Mouse (Mus musculus): Measurements from ENCODE around the gene L3mbtl3.

The L3mbtl3 gene

DNA sequence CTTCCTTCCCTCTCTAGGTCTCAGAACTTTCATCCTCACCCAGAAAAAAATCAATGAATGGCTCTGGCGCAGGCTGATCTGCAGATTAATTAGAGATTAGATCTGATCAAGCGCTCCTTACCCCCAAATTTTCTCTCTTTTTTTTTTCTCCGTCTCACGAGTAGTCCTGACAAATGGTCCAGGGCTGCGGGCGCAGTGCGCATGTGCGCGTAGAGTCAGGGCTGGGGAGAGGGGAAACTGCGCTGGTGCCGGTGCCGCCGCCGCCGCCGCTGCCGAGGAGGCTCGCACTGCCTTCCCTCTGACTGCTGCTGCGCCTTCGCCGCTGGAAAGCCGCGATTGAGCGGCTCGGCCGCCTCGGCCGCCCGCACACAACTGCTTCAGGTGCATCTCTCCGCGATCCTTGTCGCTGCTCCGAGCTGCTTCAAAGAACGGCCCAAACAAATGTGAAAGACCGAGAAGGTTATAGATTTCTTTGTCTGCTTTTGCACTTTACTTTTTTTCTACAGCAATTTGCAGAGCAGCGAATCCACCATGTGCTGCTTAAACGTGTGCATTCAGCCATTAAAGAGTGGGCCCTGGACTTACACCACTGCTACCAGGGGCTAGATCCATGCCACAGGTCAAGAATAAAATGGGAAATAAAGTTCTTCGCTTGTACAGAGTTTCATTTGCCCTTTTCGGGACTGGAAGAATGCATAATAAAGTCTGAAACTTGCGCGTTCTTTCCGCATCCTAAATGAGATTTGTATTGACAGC is at the start of gene L3mbtl3:
TSS of gene L3mbtl3 (minus strand) at position 182 of the 756 bp plus-strand sequence.
- peak; percentile 89 for DNase-seq (ENCODE audit: extremely low spot score)

DNA sequence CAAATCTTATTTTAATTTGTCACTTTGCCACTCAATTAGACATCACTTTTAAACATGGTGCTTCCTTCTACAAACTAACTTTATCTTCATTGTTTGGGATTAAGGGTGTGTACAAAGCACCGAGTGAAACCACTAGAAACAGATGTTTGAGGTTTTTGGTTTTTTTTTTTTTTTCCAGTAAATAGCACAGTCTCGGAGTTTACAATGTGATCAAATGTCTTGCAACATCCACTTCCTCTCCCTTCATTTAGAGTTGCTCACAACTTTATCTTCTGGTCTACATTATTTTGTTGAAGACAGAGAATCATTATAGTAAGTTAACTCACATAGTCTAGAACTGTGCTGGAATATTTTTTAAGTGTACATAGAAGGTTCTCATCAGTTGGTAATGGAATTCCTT is 45.4 kb upstream of the L3mbtl3 start:
- DNase-seq (ENCODE audit: extremely low spot score), result no peak

DNA sequence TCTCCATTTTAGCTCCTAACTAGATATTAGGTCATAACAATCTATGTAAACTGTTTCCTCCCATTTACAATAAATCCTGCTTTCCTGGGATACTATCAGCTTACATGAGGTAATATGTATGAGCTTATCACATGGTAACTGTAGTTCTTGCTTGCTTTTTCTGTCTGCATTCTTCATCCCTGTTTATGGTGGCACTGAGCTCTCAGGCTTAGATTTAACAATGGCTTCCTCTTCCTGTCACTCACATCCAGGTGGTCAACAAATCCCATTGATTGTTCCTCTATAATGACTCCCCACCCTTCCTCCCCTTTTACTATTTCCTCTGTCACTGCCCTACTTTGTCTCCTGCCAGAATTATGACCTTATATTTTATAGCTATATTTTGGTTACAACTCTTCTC is 12.9 kb upstream of the L3mbtl3 start:
- DNase-seq (ENCODE audit: extremely low spot score), result no peak

DNA sequence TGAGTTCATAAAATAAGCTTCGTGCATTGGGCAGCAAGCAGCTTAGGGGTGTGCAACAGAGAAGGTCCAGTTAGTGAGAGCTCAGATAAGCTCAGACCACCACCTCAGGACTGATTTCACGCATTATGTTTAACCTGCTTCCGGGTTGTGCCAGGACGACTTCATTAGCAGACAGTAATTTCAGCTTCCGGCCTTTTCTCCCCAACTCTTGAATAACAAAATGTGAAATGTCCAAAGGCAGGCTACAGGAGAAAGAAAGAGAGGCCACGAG is 1.5 kb upstream of the L3mbtl3 start:
- no peak for DNase-seq (ENCODE audit: extremely low spot score)

DNA sequence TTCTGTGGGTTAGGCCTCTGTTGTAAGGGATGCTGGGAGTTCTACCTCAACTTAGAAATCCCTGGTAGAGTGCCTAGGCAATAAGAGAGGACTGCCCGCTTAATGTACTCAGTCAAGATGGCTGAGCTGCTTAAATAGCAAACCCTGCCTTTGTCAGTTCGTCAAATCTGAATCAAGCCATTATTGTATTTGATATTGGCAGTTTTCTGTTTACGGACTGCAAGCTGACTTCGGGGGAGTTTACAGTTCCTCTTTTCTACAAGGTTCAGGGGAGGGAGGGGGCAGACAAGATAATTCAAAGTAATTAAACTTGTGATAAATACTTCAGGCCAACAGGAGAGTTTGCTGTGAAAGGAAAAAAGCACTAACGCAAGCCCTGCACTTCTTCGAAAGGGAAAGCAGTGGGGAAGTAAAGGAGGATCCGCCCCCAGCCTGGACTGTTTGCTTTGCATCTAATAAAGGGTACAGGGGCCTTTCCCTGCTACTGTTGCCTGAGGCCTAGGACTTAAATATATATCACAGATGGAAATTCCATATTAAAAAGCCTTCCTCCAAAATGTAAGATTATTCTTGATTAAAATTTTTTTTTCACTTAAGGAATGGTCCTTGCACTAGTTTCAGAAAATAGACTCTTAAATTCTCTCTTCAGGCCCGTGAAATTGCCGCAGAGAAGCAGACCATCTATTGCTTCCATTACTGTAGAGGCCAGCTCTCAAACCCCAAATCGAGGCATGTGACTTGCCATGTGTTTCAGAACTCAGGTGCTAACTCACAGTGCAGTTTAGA is 968 bp upstream of the L3mbtl3 start:
- DNase-seq (ENCODE audit: extremely low spot score), result peak; percentile 3

DNA sequence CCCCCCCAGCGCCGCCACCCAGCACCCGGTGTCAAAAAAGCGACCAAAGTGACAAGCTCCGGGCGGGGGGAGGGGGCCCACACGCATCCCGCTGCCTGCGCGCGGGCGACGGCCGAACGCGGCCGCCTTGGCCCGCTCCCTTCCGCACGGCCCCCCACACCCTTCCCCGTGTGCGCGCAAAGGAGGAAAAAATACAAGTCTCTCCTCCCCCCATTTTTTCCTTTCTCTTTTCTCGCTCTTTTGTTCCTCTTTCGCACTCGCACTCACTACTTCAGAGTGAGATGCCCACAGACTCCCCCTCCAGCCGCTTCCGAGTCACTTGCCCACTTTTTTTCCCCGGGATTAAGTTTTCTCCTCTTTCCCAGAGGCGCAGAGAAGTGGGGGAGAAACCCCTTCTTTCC is 420 bp downstream of the L3mbtl3 start:
- DNase-seq (ENCODE audit: extremely low spot score), result no peak

DNA sequence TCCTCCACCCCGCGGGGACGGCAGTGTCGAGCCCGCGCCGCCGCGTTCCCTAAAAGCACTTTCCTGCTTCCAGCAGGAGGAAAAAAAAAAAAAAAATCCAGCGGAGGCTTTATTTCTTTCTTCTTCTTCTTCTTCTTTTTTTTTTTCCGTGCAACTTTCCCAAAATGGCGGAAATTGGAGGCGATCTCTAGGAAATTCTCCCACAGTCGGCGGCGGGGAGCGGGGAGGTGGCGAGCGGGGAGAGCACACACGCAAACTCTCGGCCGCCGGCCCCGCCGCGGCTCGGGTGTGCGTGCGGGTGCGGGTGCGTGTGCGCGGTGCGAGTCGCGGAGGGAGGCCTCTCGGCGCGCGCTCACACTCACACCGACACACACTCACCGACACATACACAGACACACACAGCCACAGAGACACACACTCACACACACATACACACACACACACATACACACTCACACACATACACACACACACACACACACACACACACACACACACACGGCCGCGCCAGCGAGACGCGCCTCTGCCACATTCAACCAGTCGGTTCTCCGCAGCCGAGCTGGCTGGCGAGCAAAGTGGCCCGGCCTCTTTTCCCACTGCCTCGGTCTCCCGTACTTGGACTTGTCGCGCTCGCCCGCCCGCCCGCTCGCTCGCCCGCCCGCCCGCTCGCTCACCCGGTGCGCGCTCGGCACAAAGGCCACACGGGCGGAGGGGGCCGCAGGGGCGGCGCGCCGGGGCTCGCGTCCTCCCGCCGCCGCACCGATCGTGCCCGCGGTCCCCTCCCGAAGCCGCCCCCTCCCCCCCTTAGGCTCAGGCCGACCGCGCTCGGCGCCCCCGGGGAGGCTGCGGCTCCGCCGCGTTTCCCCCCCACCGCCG is 1.1 kb downstream of the L3mbtl3 start:
- peak; percentile 80 for DNase-seq (ENCODE audit: extremely low spot score)

DNA sequence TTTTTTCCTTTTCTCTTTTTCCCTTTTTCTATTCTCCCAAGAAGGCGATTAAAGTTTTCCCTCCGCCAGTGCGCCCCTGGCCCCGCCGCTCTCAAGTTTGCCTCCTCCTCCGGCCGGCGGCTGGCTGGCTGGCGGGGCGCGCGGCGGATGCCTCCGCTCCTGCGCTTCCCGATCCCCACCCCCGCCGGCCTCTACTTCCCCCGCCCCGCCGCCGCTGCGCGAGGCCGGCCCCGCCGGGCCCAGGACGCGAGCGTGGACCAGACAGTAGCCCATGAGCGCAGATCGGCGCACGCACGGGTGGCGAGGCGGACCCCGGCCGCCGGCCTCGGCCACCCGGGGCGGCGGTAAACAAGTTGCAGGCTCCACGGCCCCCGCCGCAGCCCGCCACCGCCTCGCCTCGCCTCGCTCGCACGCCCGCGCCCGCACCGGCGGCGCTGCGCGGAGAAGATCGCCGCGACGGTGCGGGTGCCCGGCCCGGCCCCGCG is 1.8 kb downstream of the L3mbtl3 start:
- DNase-seq (ENCODE audit: extremely low spot score), result peak; percentile 71

DNA sequence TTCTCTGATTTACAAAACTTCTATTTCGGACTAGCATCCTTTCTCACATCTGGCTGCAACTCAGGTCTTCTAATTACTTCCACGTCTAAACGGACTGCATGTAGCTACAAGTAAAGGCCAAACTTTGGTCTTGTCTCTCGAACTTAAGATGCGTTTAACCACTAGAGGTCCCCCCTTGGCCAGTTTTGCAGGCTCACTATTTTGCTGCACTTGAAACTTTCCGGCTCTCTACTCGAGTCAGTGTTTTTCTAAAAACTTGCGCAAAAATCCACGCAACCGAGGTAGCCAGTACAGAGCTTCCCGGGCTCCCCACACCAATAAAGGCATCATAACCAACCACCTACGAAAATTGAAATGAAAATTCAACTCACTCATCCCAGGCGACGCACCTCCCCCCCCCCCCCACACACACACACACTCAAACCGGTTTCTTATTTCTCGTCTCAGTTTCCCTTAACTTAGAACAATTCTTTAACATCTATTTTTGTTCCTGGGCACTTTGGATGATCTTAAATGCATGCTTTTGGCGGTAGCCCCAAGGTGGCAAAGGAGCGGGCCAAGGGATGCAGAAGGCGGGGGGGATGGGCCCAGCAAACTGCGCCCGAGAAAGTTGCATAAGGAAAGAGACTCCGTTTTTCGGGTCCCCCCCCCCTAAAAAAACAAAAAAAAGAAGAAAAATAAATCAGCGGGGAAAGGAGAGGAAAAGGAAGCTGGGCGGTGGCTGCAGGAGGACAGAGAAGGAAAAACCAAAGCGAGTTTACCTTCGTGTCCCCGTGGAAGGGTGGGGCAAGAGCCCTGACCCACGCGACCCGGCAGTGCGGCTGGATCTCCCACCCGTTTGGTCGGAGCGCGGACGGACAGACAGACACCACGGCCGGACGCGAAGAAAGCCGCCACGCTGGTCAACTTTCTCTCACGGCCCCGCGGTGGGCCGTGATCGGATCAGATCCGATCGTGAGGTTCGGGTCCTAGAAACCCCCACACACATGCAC is 2.5 kb downstream of the L3mbtl3 start:
- peak; percentile 83 for DNase-seq (ENCODE audit: extremely low spot score)

DNA sequence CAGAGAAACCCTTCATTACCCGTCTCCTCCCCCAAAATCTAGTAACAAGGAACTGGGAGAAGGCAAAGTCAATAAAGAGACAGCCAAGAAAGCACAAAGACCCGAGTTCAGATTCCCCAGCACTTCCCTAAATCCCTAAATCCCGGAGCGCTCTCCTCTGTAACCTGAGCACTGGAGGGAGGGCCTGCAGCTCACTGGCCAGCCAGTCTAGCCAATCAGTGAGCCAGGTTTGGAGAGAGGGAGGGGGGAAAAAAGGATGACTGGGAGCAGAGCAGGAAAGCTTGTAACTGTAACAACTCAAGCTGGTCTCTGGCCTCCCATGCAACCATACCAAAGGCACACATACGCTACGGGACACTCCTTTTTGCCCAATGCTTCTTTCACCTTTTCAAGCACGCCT is 4.4 kb downstream of the L3mbtl3 start:
- DNase-seq (ENCODE audit: extremely low spot score), result peak; percentile 25

DNA sequence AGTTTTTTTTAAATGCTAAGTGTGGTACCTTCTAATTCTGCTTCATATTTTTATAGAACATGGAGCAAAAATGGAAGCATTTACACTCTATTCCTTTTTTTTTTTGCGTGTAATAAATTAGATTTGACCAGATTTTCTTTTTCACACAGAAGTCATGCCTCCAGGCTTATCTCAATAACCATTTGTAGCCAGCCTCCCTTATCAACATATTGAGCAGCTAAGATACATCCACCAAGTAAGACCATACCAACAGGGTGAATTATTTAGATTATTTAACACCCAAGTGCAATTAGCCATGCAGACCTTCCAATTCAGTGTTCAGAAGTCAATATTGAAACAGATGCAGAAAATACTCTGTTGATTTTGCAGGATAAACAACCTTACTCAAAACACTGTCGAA is 10.8 kb downstream of the L3mbtl3 start:
- DNase-seq (ENCODE audit: extremely low spot score), result no peak

DNA sequence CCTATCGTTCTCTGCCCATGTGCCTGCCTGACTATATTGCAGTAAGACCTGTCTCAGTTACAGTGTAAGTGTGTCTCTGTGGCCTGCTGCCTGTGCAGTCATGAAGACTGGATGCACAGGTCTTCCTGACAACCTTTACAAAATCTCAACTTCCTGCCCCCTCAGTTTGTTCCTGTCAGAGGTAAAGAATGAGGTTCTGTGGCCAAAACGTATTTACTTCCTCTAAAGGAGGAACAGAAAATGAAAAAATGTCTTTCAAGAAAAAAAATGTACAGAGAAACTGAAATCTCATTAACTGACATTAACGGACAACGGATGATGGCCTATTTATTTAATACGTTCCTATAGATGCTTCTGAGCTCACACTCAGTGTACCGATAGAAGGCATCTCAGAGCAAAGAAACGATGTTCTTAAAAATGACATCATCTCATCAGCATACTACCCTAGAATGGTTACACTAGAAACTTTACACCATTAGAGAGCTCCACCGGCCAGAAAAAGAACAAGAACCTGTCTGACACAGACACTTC is 11.4 kb downstream of the L3mbtl3 start:
- no peak for DNase-seq (ENCODE audit: extremely low spot score)

DNA sequence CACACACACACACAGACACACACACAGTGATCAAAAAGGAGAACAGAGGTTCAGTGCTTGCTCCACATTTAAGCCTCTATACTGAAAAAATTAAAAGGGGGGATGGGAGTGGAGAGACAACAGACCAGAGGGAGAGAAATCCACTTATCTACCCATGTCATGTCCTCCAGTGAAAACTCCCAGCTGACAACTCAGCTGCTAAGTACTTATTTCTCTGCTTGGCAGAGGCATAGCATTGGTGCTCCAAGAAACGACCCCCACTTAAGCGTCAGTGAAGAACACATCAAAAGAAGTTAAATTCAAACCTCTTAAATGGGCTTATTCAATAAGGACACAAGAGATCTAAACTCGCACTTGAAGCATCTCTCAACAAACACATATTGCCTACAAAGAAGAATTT is 12.2 kb downstream of the L3mbtl3 start:
- DNase-seq (ENCODE audit: extremely low spot score), result no peak

DNA sequence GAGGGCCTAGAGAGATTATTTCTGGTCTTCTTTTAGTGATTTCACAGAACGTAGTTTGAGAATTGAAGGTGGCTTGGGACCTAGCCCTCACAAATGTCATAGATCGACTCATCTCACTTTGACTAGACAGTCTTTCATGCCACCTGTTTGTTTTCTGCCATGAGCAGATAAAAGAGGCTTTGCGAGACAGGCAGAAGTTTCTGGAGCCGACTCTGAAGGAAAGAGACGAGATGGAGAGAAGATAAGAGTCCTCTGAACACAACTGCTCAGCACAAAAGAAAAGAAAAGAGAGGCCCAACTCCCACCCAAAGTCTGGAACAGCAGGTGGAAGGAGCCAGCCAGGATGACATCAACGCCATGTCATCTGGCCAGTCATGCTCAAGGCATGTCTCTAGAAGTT is 17.0 kb downstream of the L3mbtl3 start:
- DNase-seq (ENCODE audit: extremely low spot score), result no peak

DNA sequence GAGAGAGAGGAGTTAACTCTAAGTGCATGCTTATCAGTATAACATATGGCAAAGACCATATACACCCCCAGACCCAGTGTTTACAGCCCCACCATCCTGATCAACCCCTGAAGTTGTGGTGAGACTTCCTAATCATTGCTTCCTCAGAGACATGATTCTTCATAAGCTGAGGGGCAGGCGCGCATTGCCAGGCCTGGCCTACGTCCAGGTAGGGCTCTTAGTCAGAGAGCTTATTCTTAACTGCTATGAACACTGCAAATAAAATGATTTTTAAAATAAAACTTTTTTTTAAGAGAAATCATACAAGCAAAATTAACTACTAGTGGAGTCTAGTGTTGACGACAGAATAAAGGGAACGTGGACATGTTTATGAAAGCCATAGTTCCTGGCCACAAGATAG is 17.5 kb downstream of the L3mbtl3 start:
- no peak for DNase-seq (ENCODE audit: extremely low spot score)

DNA sequence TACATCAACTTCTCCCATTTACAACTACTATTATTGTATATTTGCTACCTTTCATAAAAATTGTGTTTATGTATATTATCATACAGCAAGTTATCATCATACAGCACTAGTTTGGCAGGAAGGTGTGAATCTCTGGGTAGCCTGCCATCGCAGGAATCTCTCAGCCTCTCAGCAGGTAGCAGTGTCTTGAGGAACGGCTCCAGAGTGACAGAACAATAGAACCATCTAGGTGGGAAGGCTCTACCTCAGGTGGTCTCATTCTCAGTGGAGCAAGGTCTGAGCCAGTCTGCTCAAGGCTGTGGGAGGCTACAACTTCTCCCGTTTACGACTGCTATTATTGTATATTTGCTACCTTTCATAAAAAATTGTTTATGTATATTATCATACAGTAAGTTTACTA is 22.0 kb downstream of the L3mbtl3 start:
- DNase-seq (ENCODE audit: extremely low spot score), result no peak

DNA sequence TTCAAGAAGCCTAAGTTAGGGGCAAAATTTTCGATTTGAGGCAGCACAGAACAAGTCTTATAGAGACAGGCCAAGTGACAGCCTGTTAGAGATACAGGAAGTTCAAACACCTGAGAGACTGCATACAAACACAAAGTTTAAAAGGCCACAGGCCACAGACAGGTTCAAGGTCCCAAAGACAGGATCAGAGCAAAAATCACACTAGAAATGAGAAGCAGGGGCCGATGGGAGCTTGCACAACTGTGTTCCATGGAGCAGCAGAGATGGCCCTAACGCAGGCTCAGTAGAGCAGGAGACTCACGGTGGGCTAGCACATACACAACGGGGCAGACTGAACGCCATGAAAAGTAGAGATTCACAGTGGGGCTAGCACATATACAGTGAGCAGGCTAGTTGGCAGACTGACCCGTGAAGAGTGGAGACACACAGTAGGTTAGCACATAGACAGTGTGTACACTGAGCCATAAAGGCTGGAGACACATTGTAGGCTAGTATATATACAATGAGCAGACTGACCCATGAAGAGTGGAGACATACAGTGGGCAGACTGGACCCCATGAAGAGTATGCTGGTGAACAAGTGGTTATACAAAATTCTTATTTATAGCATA is 24.5 kb downstream of the L3mbtl3 start:
- DNase-seq (ENCODE audit: extremely low spot score), result no peak

DNA sequence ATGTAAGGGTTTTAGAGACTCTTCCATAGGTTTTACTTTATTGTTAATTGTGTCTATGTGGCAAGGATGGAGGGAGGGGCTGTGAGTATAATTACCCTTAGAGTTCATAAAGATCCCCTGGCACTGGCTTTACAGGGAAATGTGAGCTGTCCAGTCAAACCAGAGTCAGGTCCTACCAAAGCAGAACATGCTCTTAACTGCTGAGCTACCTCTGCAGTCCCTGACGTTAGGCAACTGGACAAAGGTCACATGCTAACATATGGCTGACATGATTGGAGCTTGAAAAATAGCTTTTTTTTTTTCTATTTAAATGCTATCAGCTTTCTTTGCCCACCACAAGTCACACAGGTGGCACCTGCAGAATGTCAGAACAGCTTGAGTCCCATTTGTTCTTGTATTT is 25.6 kb downstream of the L3mbtl3 start:
- DNase-seq (ENCODE audit: extremely low spot score), result no peak

DNA sequence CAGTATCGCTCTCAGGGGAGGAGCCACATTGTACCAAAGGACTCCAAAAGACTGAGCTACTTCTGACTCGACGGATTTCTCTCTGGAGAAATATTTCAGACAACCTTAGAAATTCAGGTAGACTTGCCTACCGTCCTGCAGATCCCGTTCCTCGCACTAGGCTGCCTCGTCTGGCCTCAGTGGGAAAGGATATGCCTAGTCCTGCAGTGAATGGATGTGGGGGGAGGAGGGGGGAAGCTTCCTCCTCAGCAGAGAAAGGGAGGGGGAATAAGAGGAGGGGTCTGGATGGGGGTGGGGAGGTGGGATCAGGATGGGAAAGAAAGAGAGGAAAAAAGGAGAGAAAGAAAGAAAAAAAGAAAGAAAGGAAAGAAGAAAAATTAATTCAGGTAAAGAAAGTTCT is 28.2 kb downstream of the L3mbtl3 start:
- DNase-seq (ENCODE audit: extremely low spot score), result no peak

DNA sequence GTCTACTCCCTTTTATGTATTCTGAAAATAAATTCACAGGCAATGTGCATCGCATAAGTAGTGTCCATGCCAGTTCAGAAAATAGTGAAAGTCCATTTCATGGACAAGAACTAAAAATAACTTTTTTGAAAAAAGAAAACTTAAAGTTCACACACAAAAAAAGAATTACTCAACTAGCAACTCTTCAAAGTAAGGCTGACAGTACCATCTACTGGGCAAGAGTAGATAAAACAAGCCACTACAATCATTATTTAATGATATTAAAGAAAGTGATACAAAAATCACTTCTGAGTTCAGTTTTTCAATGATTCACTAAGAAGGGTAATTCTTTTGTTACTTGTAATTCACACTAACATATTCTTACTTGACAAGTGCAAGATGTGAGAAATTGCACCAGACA is 29.9 kb downstream of the L3mbtl3 start:
- no peak for DNase-seq (ENCODE audit: extremely low spot score)
